Mouse (Mus musculus) layer of hippocampus, postnatal 14 days (tissue): ENCODE results near the gene Tppp3. TPM values are rescaled to one million over a fixed set of nuclear protein-coding genes. Genes with fewer than 3 reads are reported as not detected.

ENCODE experiments used
- DNase-seq, 2 experiments: peaks; one replicate each; pipeline ENCODE4 v3.0.0; 2021 to 2022; ENCODE audit warnings: low spot score in 2 of 2, mixed read lengths in 1 of 2
- total RNA-seq, 2 experiments: library from RNA; stranded (reverse); gene quantifications; 2 replicates each; pipeline ENCODE4 v1.2.3; 2021

The Tppp3 gene
- total RNA-seq, 2 experiments from 2014 or later = 29.0 to 30.2 TPM

GRCm38 (mm10) chr8:105434136-105434535 lies 37.2 kb downstream of the Tppp3 start:
- DNase-seq = no peak

DNA sequence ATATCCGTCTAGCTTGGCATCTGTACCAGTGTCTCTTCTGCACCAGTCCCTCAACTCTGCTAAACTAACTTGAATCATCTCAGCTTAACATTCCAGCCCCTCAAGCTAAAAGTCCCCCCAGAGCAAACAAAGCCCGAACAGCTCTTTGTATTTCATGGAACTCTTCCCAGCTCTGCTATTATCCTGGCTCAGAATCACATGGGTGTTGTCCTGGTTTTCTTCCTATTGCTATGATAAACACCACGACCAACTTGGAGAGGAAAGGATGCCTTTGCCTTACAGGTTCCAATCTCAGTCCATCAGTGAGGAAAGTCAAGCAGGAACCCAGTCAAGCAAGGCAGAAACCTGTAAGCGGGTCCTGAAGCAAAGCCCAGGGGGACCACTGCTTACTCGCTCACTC lies 37.8 kb downstream of the Tppp3 start:
- peak in 1 of 2 experiments; percentile 33 for DNase-seq

GRCm38 (mm10) chr8:105433021-105433420 lies 38.3 kb downstream of the Tppp3 start:
- DNase-seq = peak in 1 of 2 experiments; percentile 13

DNA sequence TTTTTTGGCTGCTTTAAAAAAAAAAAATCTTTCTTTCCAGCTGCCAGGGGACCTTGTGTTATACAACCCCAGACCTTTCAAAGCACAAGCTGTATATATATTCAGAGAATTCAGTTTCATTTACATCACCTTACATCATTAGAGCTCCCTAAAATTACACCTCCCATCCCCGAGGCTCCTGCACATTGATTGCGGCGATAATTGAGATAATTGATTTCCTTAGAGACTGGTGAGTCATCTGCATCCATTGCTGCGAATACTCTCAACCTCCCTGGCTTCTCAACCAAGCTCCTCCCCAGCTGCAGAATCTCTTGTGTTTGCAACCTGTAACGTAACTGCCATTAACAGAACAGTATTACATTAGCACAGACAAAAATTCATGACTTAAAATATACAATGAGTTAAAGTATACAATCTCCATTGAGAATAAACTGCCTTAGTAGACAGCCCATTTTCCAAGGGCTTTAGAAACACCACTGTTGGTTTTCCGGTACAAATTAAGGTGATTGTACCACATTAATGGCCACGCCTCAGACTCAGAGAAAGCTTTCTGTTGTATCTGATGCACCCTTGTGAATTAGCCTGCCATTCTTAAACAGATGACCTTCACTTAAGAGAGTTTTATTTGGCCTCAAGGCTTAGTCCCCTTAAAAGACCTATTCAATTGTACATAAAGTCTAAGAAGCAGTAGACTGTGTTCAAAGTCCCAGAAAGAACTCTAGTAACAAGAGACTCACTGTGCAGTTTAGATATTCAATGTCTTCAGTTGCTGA lies 39.4 kb downstream of the Tppp3 start:
- DNase-seq = no peak

DNA sequence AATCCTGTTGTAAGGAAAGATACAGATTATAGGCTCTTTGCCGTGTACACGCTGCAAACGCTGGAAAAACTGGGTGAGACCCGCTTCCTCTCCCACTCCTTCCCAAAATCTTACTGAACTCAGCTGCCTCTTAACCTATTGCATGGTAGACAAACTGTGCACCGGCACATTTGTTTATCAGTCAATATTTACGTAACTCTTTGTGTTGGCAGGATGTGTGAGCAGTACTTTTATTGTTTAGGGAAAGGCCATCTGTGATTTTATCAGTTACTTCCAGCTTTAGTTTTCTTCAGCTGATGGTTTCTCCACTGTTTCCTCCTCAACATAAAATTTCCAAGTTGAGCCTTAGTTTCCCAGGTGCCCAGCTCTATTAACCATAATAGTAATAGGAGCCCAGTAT lies 44.4 kb downstream of the Tppp3 start:
- DNase-seq = no peak

DNA sequence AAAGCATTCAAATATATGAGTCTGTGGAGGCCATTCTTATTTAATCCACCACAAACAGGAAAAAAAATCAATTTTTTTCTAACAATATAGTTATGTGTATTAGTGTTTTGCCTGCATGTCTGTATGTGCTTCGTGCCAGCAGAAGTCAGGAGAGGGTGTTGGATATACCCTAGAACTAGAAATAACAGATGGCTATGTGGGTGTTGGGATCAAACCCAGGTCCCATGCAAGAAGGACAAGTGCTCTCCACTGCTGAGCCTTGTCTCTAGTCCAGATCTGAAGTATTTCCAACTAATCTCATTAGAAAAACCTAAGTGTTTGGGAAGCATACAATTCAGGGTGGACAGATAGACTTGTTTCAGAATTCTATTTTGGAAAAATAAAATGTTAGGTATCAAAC lies 49.3 kb downstream of the Tppp3 start:
- no peak for DNase-seq

DNA sequence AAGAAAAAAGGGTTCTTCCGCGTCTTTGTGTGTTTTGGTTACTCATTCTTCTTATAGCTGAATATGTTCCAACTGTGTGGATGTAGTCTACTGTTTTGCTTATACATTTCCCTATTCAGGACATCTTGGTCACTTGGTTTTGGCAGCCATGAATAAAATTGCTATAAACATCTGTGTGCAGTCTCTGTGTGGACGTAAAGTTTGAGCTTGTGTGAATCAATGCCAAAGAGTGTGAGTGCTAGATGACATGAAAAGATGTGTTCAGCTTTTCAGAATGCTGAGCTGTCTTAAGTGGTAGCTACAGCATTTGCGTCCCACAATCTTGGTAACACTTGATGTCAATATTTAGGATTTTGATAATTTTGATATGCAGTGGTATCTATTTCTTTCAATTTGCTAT lies 51.5 kb downstream of the Tppp3 start:
- DNase-seq = no peak

- no peak for DNase-seq
These were observed 52.3 kb downstream of the Tppp3 start for GRCm38 (mm10) chr8:105418992-105419391.

Other genes with a start within 250 kb of the Tppp3 start
- gene D230025D16Rik, start 246.4 kb downstream of the Tppp3 start, total RNA-seq = 10 to 100 TPM; 29.2 to 30.9 TPM
- gene B3gnt9, start 216.4 kb downstream of the Tppp3 start, total RNA-seq = 1 to 10 TPM; 3.6 to 4.2 TPM
- 1 to 10 TPM; 6.0 to 7.4 TPM for gene Tradd, start 206.9 kb downstream of the Tppp3 start, total RNA-seq
- 1 to 10 TPM in 1 of 2 experiments, under 1 TPM in 1; 0.52 to 1.1 TPM for gene Fbxl8, start 206.9 kb downstream of the Tppp3 start, total RNA-seq
- 1 to 10 TPM; 1.4 to 1.9 TPM for gene Hsf4, start 201.7 kb downstream of the Tppp3 start, total RNA-seq
- gene Nol3, start 195.4 kb downstream of the Tppp3 start, total RNA-seq = 1 to 10 TPM; 5.8 to 5.9 TPM
- gene 4931428F04Rik, start 181.7 kb downstream of the Tppp3 start, total RNA-seq = 10 to 100 TPM; 32.4 to 33.1 TPM
- 1 to 10 TPM; 2.1 to 2.3 TPM for gene Exoc3l, start 175.4 kb downstream of the Tppp3 start, total RNA-seq
- 10 to 100 TPM; 28.8 to 33.6 TPM for gene E2f4, start 173.9 kb downstream of the Tppp3 start, total RNA-seq
- gene Elmo3, start 165.9 kb downstream of the Tppp3 start, total RNA-seq = 1 to 10 TPM; 1.2 to 1.4 TPM
- gene Lrrc29, start 145.2 kb downstream of the Tppp3 start, total RNA-seq = 1 to 10 TPM; 5.0 to 8.3 TPM
- gene Tmem208, start 145.2 kb downstream of the Tppp3 start, total RNA-seq = 10 to 100 TPM; 41.3 to 45.8 TPM
- 1 to 10 TPM; 2.6 to 3.4 TPM for gene Fhod1, start 123.6 kb downstream of the Tppp3 start, total RNA-seq
- gene Slc9a5, start 122.7 kb downstream of the Tppp3 start, total RNA-seq = 10 to 100 TPM; 10.7 to 11.9 TPM
- gene Plekhg4, start 98.3 kb downstream of the Tppp3 start, total RNA-seq = 1 to 10 TPM in 1 of 2 experiments, under 1 TPM in 1; 0.81 to 1.2 TPM
- gene Kctd19, start 58.0 kb downstream of the Tppp3 start, total RNA-seq = not detected
- under 1 TPM; 0.60 to 0.78 TPM for gene Lrrc36, start 58.0 kb downstream of the Tppp3 start, total RNA-seq
- gene Zdhhc1, start 25.4 kb upstream of the Tppp3 start, total RNA-seq = 10 to 100 TPM; 20.8 to 22.4 TPM
- under 1 TPM; 0.18 to 0.21 TPM for gene Hsd11b2, start 47.2 kb upstream of the Tppp3 start, total RNA-seq
- gene Atp6v0d1, start 94.5 kb upstream of the Tppp3 start, total RNA-seq = 100 to 1,000 TPM; 321 to 323 TPM
- 10 to 100 TPM; 81.6 to 86.9 TPM for gene Ripor1, start 133.7 kb upstream of the Tppp3 start, total RNA-seq
- 10 to 100 TPM; 60.4 to 64.1 TPM for gene Ctcf, start 165.0 kb upstream of the Tppp3 start, total RNA-seq
- not detected for gene Agrp, start 165.9 kb upstream of the Tppp3 start, total RNA-seq
- 10 to 100 TPM; 64.7 to 68.4 TPM for gene Carmil2, start 214.7 kb upstream of the Tppp3 start, total RNA-seq
- 10 to 100 TPM; 42.8 to 43.5 TPM for gene Acd, start 229.6 kb upstream of the Tppp3 start, total RNA-seq
- 10 to 100 TPM; 36.8 to 38.4 TPM for gene Pard6a, start 229.6 kb upstream of the Tppp3 start, total RNA-seq
- not detected for gene 4933405L10Rik, start 236.1 kb upstream of the Tppp3 start, total RNA-seq
- gene Enkd1, start 236.7 kb upstream of the Tppp3 start, total RNA-seq = 1 to 10 TPM; 8.6 to 9.0 TPM